Mouse (Mus musculus): ENCODE measurements around the gene Fam131a.

DNA sequence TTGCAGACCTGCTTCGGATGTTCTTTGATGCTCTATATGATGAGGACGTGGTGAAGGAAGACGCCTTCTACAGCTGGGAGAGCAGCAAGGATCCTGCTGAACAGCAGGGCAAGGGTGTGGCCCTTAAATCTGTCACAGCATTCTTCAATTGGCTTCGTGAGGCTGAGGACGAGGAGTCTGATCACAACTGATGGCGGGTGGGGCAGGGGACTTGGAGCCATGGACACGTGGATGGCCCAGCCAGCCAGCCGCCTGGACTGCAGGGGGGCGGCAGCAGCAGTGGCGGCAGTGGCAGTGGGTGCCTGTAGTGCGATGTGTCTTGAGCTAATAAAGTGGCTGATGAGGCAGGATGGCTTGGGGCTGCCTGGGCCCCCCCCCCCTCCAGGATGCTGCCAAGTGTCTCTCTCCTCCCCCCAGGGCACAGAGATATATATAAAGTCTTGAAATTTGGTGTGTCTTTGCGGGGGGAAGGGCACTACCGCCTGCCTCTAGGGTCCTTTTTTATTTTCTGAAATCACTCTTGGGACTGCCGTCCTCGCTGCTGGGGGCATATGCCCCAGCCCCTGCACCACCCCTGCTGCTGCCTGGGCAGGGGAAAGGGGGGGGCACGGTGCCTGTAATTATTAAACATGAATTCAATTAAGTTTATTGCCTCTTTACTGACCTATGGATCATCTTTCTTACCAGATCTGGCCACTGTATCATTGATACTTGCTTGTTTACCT, 638 bp upstream of the Fam131a start:
- no peak for TF ChIP-seq ZKSCAN1 (IDR thresholded peaks at IDR 0.05; ENCODE audit: borderline replicate concordance, low read depth, low read length)
- TF ChIP-seq CTCF (conservative IDR thresholded peaks at IDR 0.05 in 1 of 2, IDR thresholded peaks at IDR 0.05 in 1 of 2; ENCODE audit: low read depth in 2 of 2, low read length in 2 of 2) = no peak
